Mouse (Mus musculus): Measurements from ENCODE around the gene Krtap4-2. TPM values are rescaled to one million over a fixed set of nuclear protein-coding genes. Genes with fewer than 3 reads are reported as not detected.
"Not testable (repeated sequence)": the region's sequence is repeated elsewhere in the genome, so short reads cannot be mapped to it uniquely, and the experiment has no call there.

Krtap4-2 gene
- polyA plus RNA-seq (2016; fragmentation: Nextera tagmentation; extraction: Ambion mirVana) = not detected in 2 replicates

DNA sequence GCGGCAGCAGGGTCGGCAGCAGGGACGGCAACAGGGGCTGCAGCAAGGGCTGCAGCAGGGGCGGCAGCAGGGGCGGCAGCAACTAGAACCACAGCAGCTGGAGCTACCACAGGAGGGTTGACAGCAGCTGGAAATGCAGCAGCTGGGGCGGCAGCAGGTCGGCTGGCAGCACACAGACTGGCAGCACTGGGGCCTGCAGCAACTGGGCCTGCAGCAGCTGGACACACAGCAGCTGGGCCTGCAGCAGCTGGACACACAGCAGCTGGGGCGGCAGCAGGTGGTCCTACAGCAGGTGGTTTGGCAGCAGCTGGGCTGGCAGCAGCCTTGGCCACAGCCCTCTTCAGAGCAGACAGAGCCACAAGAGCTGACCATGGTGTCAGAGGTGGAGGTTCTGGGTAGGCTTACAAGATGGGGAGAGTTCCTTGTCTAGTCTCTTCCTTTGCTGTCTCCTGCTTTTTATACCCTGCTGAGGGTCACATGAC lies at the start of gene Krtap4-2:
Gene Krtap4-2, minus strand, starts transcription at position 432 of the 482 bp plus-strand sequence.
- Histone ChIP-seq H3K4me1 (peaks cover 2% of the 10 kb centered on the region; the same call in 1 of the 2 replicates), H3K9me3 (replicated peaks) (no peaks in the 10 kb centered on the region), H3K27ac (no peak within 1 kb of the TSS), H3K4me3 (no peak within 1 kb of the TSS), H3K36me3 (no peaks in the 10 kb centered on the region), H3K27me3 (ENCODE audit: low read depth, poor library complexity, severe bottlenecking) (no peaks in the 10 kb centered on the region)
- 46% methylated on average over 8 of the region's 8 CpGs for WGBS
- DNase-seq (ENCODE audit: low spot score) = no peak

- WGBS = 88% methylated on average over 2 of the region's 2 CpGs
- Histone ChIP-seq H3K4me1 (no peaks in the 10 kb centered on the region), H3K9me3 (replicated peaks) (no peaks in the 10 kb centered on the region), H3K27me3 (ENCODE audit: low read depth, poor library complexity, severe bottlenecking) (no peaks in the 10 kb centered on the region), H3K4me3 (no peak overlapping the region), H3K36me3 (no peaks in the 10 kb centered on the region), H3K27ac (no peak overlapping the region)
- no peak for DNase-seq (ENCODE audit: low spot score)
These were observed 48.6 kb upstream of the Krtap4-2 start for GRCm38 (mm10) chr11:99683481-99683880.

DNA sequence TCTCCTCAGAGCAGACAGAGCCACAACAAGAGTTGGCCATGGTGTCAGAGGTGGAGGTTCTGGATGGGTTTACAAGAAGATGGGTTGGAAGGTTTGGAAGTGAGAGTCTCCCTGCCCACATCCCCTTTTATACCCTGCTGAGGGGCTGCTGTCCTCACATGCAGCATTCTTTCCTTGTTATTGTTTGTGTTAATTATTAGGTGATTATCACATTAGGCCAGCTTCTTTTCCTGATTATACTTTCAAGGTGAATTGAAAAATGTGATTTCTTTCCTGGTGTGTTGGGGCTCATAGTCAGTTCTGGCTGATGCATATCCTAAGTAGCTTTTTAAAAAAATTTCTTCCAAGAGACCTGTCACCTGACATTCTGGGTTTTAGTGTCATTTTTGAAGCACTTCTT lies 31.0 kb upstream of the Krtap4-2 start, which contains the start of gene Krtap4-6:
Gene Krtap4-6, minus strand, starts transcription at position 101 of the 400 bp plus-strand sequence.
- Histone ChIP-seq H3K4me1 (no peaks in the 10 kb centered on the region), H3K9me3 (replicated peaks) (no peaks in the 10 kb centered on the region), H3K27ac (no peak within 1 kb of the TSS), H3K4me3 (no peak within 1 kb of the TSS), H3K27me3 (ENCODE audit: low read depth, poor library complexity, severe bottlenecking) (no peaks in the 10 kb centered on the region), H3K36me3 (no peaks in the 10 kb centered on the region)
- no peak for DNase-seq (ENCODE audit: low spot score)

DNA sequence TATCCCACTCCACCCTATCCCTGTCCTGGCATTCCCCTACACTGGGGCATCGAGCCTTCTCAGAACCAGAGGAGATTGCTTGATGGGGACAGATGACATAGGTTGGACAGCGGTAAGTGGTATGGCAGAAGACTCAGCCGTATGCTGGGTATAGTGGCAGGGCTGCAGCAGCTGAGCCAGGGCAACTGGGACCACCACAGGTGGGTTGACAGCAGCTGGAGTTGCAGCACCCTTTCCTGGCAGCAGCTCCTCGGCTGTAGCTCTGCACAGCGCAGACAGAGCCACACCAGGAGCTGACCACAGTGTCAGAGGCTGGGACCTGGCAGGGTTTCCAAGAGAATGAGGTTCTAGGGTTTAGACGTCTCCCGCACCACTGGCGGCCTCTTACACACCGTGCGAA lies 27.9 kb upstream of the Krtap4-2 start:
- Histone ChIP-seq H3K27me3 (ENCODE audit: low read depth, poor library complexity, severe bottlenecking) (no peaks in the 10 kb centered on the region), H3K4me1 (no peaks in the 10 kb centered on the region), H3K36me3 (no peaks in the 10 kb centered on the region), H3K4me3 (no peak overlapping the region), H3K27ac (no peak overlapping the region), H3K9me3 (replicated peaks) (no peaks in the 10 kb centered on the region)
- 87% methylated on average over 10 of the region's 10 CpGs for WGBS
- no peak for DNase-seq (ENCODE audit: low spot score)

GRCm38 (mm10) chr11:99659256-99659655 lies 24.4 kb upstream of the Krtap4-2 start:
- no peak for DNase-seq (ENCODE audit: low spot score)
- H3K27me3 ChIP-seq (ENCODE audit: low read depth, poor library complexity, severe bottlenecking) = no peaks in the 10 kb centered on the region
- H3K36me3 ChIP-seq = no peaks in the 10 kb centered on the region

DNA sequence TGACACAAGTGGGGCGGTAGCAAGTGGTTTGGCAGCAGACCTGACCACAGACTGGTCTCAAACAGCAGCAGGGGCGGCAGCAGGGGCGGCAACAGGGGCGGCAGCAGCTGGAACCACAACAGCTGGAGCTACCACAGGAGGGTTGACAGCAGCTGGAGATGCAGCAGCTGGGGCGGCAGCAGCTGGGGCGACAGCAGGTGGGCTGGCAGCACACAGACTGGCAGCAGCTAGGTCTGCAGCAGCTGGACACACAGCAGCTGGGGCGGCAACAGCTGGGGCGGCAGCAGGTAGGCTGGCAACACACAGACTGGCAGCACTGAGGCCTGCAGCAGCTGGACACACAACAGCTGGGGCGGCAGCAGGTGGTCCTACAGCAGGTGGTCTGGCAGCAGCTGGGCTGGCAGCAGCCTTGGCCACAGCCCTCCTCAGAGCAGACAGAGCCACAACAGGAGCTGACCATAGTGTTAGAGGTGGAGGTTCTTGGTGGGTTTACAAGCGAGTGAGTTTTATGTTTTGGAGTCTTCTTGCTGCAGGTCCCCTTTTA lies 23.7 kb upstream of the Krtap4-2 start, which contains the start of gene Gm11563:
Gene Gm11563, minus strand, starts transcription at position 494 of the 544 bp plus-strand sequence.
- 62% methylated on average over 10 of the region's 10 CpGs for WGBS
- not testable (repeated sequence) for H3K4me1 ChIP-seq; H3K27me3 ChIP-seq (ENCODE audit: low read depth, poor library complexity, severe bottlenecking); H3K9me3 ChIP-seq (replicated peaks); DNase-seq (ENCODE audit: low spot score); H3K36me3 ChIP-seq; H3K4me3 ChIP-seq; H3K27ac ChIP-seq

More at GRCm38 (mm10) chr11:99659256-99659655, 24.4 kb upstream of the Krtap4-2 start:
- Histone ChIP-seq H3K9me3 (replicated peaks) (no peaks in the 10 kb centered on the region), H3K4me3 (no peak overlapping the region), H3K4me1 (no peaks in the 10 kb centered on the region), H3K27ac (no peak overlapping the region)
- WGBS = 91% methylated on average over 4 of the region's 4 CpGs

- H3K4me1 ChIP-seq = no peaks in the 10 kb centered on the region
- no peak for DNase-seq (ENCODE audit: low spot score)
- no peak overlapping the region for H3K27ac ChIP-seq
- 54% methylated on average over 5 of the region's 5 CpGs for WGBS
- H3K9me3 ChIP-seq (replicated peaks) = no peaks in the 10 kb centered on the region
- no peaks in the 10 kb centered on the region for H3K36me3 ChIP-seq
- no peaks in the 10 kb centered on the region for H3K27me3 ChIP-seq (ENCODE audit: low read depth, poor library complexity, severe bottlenecking)
- no peak overlapping the region for H3K4me3 ChIP-seq
These were observed 22.2 kb upstream of the Krtap4-2 start for GRCm38 (mm10) chr11:99657051-99657450.

DNA sequence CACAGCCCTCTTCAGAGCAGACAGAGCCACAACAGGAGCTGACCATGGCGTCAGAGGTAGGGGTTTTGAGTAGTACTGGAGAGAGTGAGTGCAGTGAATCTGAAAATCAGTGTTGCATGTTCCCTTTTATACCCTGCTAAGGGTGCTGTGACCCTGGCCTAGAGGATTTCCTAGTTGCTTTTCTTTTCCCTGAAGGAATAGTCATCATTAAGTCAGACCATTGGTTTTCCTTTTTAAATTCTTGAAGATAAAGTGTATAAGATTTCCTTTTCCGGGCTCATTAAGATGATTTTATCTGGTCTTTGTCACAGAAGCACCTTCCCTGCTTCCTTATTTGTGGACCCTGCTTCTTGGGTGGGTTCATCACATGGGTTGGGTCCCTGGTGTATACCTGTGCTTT lies 15.3 kb upstream of the Krtap4-2 start, which contains the start of gene Gm11555:
Gene Gm11555, minus strand, starts transcription at position 101 of the 400 bp plus-strand sequence.
- WGBS = 83% methylated on average over 2 of the region's 2 CpGs
- H3K4me1 ChIP-seq = no peaks in the 10 kb centered on the region
- H3K27ac ChIP-seq = no peak within 1 kb of the TSS
- H3K4me3 ChIP-seq = no peak within 1 kb of the TSS
- no peak for DNase-seq (ENCODE audit: low spot score)
- H3K9me3 ChIP-seq (replicated peaks) = no peaks in the 10 kb centered on the region
- no peaks in the 10 kb centered on the region for H3K27me3 ChIP-seq (ENCODE audit: low read depth, poor library complexity, severe bottlenecking)
- no peaks in the 10 kb centered on the region for H3K36me3 ChIP-seq

- H3K27ac ChIP-seq = no peak overlapping the region
- WGBS = 89% methylated on average over 15 of the region's 15 CpGs
- no peaks in the 10 kb centered on the region for H3K9me3 ChIP-seq (replicated peaks)
- H3K4me3 ChIP-seq = no peak overlapping the region
- H3K27me3 ChIP-seq (ENCODE audit: low read depth, poor library complexity, severe bottlenecking) = no peaks in the 10 kb centered on the region
- no peak for DNase-seq (ENCODE audit: low spot score)
- no peaks in the 10 kb centered on the region for H3K36me3 ChIP-seq
- H3K4me1 ChIP-seq = no peaks in the 10 kb centered on the region
These were observed 11.6 kb upstream of the Krtap4-2 start for GRCm38 (mm10) chr11:99646444-99646843.

GRCm38 (mm10) chr11:99644351-99644750 lies 9.5 kb upstream of the Krtap4-2 start:
- no peak overlapping the region for H3K27ac ChIP-seq
- no peaks in the 10 kb centered on the region for H3K9me3 ChIP-seq (replicated peaks)
- no peak overlapping the region for H3K4me3 ChIP-seq
- no peaks in the 10 kb centered on the region for H3K36me3 ChIP-seq
- H3K4me1 ChIP-seq = peaks cover 4% of the 10 kb centered on the region; the same call in 1 of the 2 replicates
- H3K27me3 ChIP-seq (ENCODE audit: low read depth, poor library complexity, severe bottlenecking) = no peaks in the 10 kb centered on the region
- no peak for DNase-seq (ENCODE audit: low spot score)
- WGBS = 75% methylated on average over 3 of the region's 3 CpGs

- H3K4me1 ChIP-seq; H3K27me3 ChIP-seq (ENCODE audit: low read depth, poor library complexity, severe bottlenecking); H3K9me3 ChIP-seq (replicated peaks); H3K36me3 ChIP-seq; H3K4me3 ChIP-seq; H3K27ac ChIP-seq; DNase-seq (ENCODE audit: low spot score): not testable (repeated sequence)
- 79% methylated on average over 9 of the region's 9 CpGs for WGBS
These were observed 8.8 kb upstream of the Krtap4-2 start, which contains the start of gene Krtap4-7 for GRCm38 (mm10) chr11:99643635-99644139. Gene Krtap4-7 (minus strand): TSS chr11:99644089.

DNA sequence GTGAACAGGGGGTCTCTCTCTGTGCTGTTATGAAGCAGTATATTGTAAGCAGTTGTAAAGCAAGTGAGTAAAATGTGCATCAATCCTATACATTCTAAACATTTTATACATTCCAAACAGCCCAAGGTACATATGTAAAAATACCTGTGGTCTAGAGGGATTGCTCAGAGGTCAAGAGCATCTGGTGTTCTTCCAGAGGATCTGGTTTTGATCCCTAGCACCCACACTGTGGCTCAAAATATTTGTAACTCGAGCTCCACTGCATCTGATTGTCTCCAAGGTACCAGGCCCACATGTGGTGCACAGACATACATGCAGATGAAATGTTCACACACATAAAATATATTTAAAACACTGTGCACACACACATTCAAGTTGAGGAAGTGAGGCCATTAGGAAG lies 6.0 kb upstream of the Krtap4-2 start:
- 50% methylated on average over 1 of the region's 1 CpGs for WGBS

GRCm38 (mm10) chr11:99637086-99637485 lies 2.2 kb upstream of the Krtap4-2 start:
- H3K4me1 ChIP-seq = peaks cover 6% of the 10 kb centered on the region
- H3K36me3 ChIP-seq = no peaks in the 10 kb centered on the region
- no peaks in the 10 kb centered on the region for H3K9me3 ChIP-seq (replicated peaks)
- no peak overlapping the region for H3K27ac ChIP-seq
- H3K4me3 ChIP-seq = no peak overlapping the region
- DNase-seq (ENCODE audit: low spot score) = no peak
- no peaks in the 10 kb centered on the region for H3K27me3 ChIP-seq (ENCODE audit: low read depth, poor library complexity, severe bottlenecking)
- WGBS = 81% methylated on average over 1 of the region's 1 CpGs

More for the DNA sequence above, 6.0 kb upstream of the Krtap4-2 start:
- H3K36me3 ChIP-seq = no peaks in the 10 kb centered on the region
- H3K27ac ChIP-seq = no peak overlapping the region
- H3K4me3 ChIP-seq = no peak overlapping the region
- no peak for DNase-seq (ENCODE audit: low spot score)
- H3K27me3 ChIP-seq (ENCODE audit: low read depth, poor library complexity, severe bottlenecking) = no peaks in the 10 kb centered on the region
- H3K4me1 ChIP-seq = peaks cover 4% of the 10 kb centered on the region; the same call in 1 of the 2 replicates
- no peaks in the 10 kb centered on the region for H3K9me3 ChIP-seq (replicated peaks)

Data from limb, embryonic 10.5 days (tissue).